Mouse (Mus musculus): ENCODE results near the gene Gm16253. TPM values are rescaled to one million over a fixed set of nuclear protein-coding genes. Genes with fewer than 3 reads are reported as not detected.
A peak's percentile ranks its signal among the peaks of the same experiment; 100 is the strongest.

The Gm16253 gene
- total RNA-seq, 2 experiments from 2014 or later, result 0.61 TPM; not detected in 1

DNA sequence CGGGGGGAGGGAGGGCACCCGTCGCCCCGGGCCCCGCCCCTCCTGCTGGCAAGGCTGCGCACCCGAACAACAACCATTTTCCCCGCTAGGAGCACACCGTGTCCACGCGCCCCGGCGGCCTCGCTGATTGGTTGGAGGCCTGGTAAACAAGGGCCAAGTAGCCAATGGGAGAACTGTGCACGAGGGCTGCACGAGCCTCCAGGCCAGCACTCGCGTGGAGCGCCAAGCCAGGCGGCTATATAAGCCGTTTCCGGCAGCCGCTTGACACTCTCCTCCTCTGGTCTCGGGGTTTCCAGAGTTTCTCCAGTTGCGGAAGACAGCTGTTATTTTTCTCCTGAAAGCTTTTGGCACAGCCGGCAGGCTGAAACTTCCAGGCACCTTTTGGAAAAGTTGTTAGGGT, 19.1 kb upstream of the Gm16253 start, which contains the start of gene Txnip:
TSS of gene Txnip (plus strand) at position 264 of the 400 bp plus-strand sequence.
- DNase-seq, result peak; percentile 100

DNA sequence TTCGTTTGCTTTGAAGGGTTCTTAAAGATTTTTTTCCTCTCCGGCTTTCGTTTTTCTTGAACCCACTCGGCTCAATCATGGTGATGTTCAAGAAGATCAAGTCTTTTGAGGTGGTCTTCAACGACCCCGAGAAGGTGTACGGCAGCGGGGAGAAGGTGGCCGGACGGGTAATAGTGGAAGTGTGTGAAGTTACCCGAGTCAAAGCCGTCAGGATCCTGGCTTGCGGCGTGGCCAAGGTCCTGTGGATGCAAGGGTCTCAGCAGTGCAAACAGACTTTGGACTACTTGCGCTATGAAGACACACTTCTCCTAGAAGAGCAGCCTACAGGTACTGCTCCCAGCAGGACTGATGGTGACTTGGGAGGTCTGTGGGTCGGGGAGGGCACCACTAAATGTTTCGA, 18.6 kb upstream of the Gm16253 start:
- peak; percentile 60 for DNase-seq

DNA sequence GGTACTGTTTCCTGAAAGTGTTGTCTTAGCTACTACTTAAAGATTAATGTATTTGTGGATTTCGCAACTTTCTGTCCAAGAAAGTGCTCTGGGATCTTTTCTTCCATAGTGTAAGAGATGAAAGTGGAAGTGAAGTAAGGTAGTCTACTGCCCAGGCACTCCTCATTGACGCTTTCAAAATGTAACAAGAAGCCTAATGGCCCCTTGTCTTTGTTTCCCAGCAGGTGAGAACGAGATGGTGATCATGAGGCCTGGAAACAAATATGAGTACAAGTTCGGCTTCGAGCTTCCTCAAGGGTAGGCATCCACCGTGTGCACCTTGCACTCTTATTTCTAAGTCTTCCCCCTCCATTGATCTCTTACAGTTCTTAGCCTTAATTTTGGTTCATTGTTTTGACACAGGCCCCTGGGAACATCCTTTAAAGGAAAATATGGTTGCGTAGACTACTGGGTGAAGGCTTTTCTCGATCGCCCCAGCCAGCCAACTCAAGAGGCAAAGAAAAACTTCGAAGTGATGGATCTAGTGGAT, 18.1 kb upstream of the Gm16253 start:
- DNase-seq, result peak; percentile 24

DNA sequence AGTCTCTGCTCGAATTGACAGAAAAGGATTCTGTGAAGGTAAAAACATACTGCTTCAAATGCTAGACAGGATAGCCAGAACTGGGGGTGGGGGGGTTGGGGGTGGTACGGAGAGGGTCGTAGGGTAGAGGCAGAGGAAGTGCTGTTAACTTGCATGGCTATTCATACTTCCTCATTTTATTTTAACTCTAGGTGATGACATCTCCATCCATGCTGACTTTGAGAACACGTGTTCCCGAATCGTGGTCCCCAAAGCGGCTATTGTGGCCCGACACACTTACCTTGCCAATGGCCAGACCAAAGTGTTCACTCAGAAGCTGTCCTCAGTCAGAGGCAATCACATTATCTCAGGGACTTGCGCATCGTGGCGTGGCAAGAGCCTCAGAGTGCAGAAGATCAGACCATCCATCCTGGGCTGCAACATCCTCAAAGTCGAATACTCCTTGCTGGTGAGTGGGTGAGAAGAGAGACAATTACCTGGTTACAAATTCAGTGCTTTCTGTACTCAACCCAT, 17.3 kb upstream of the Gm16253 start:
- peak; percentile 57 for DNase-seq

DNA sequence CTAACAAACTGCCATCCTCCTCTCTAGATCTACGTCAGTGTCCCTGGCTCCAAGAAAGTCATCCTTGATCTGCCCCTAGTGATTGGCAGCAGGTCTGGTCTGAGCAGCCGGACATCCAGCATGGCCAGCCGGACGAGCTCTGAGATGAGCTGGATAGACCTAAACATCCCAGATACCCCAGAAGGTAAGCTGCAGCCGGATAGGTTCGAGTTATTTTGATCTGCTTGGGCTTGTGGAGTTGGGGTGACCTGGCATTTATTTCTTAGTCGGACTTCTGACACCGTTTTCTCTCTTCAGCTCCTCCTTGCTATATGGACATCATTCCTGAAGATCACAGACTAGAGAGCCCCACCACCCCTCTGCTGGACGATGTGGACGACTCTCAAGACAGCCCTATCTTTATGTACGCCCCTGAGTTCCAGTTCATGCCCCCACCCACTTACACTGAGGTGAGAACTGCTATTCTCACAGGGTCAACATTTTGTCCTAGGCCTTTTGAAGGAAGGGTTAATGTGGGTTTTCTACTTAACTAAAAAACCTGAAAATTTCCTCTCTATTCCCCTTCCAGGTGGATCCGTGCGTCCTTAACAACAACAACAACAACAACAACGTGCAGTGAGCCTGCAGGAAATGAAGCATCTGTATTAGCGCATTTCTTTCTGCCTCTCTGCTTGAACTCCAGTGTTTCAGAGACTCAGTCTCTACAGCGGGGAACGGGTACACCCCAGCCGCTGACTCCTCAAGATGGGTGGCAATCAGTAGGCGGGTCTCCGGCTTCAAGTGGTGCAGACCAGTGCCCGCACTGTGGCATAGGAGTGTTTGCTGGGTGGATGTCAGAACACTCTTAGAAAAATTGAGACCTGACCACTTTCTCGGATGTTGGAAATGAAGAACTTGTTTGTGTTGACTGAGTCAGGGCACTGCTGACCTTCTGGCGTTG, 16.6 kb upstream of the Gm16253 start:
- peak; percentile 64 for DNase-seq

DNA sequence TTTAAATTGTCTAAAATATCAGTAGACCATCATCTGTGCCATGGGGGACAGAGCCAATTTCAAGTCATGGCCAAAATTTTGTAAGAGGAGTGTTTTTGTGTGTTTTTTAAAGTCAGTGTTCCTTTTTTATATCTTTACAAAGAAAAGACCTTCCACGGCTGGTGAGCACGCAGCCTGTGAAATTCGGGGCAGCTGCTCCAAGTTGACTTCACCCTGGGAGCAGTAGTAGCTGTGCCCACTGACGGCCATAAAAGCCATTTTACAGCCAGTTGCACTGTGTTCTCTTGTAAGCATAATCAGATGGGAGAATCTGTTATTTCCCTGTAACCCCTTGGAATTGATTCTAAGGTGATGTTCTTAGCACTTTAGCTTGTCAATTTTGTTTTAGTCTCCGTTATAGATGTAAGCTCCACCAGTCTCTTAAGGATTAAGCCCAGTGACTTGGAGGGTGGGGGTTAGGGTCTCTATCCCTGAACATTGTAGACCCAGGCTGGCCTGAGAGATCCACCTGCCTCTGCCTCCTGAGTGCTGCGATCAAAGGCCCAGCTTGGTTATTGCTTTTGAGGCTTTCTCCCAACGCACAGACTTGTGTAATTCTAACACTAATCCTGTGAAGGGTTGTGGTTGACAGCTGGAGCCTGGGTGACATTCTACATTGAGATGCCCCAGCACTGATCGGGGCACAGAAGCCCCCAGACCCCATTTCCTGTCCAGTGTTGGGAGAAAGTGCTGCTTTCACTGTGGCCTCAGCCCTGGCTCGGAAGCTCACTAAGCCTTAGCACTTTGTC, 15.7 kb upstream of the Gm16253 start:
- peak; percentile 48 for DNase-seq

DNA sequence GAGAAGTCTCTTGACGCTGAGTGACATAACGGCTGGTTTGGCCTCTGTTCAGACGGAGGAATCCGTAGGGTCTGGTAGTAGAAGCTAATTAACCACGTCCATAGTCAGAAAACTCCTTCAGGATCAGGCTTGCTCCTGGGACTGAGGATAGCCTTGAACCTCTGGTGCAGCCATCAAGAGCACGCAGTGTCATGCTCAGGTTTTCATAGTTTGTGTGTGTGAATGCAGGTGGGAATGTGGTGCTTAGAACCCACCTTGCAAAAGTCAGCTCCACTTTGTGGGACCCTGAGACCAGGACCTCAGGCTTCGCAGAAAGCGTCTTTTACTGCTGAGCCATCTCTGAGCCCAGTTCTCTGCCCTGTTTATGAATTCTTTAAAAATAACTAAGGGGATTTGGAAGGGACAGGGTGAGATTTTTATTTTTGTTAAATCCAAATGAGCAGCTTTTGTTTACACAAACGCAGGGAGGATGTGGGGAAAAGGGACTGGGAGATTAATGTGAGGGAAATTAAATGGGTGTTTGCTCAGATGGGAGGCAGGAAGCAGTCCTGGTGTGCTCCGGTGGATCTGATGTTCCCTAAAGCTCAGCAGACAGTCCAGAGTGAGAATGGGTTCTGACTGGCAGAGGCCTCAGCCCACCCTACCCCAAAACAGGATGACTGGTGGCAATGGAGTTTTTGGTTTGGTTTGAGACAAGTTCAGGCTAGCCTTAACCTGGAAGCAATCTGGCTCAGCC, 14.7 kb upstream of the Gm16253 start:
- peak; percentile 61 for DNase-seq

DNA sequence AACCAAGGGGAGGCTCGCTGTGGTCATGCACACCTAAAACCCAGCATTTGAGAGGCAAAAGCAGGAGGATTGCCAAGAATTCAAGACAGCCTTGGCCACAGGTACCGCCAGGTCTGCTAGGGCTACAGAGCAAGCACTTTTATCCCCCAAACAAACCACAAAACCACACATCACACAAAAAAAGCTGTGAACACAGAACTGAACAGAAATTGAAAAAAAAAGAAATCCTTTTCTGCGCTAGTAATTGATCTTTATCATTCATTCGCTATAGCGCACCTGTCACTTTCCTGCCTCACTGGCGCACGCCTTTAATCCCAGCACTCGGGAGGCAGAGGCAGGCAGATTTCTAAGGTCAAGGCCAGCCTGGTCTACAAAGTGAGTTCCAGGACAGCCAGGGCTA, 13.5 kb upstream of the Gm16253 start:
- DNase-seq, result peak; percentile 39

DNA sequence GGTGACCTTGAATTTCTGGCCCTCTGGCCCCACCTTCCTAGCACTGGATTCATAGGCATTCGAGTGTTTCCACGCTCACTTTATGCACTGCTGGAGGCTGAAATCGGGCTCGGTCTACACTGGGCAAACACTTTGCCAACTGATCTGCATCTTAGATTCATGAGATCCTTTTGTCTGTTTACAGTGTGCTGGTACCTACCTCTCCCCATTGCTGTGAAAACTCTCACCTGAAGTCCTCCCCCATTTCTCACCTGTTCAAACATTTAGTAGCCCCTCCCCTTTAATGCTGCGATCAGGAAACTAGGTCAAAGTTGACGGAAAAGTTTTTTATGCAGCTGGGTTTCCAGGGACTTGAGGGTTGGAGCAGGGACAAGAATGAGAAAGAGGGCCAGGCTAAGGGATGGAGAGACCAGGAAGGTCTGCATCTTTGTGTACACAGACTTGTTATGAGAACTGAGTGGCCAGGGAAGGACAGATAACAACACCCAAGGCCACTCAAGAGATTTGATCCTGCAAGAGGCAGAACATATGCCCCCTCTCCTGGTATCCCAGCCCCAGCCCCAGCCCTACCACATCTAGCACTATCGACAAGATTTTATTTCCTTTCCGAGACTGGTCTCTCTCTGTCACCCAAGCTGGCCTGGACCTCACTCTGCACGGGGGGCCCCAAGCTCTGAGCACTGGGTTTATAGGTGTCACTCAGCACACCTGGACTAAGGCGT, 12.7 kb upstream of the Gm16253 start:
- DNase-seq, result peak; percentile 47

DNA sequence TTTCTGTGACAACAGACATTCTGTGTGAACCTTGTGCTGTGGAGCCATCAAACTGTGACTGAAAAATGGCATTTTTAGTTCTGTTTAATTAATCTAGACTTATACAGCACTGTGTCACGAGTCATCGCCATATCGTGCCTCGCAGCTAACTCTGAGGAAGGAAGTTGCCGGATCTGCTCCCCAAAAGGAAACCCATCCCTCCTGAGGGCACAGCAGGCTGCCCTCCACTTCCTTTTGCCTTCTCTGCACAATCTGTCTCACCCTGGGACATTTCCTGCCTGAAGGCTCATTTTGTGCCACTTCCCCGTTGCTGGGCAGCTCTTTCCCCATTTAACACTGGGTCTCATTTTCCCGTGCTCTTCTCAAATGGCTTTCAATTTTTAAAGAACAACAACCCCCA, 12.2 kb upstream of the Gm16253 start:
- DNase-seq, result peak; percentile 49

DNA sequence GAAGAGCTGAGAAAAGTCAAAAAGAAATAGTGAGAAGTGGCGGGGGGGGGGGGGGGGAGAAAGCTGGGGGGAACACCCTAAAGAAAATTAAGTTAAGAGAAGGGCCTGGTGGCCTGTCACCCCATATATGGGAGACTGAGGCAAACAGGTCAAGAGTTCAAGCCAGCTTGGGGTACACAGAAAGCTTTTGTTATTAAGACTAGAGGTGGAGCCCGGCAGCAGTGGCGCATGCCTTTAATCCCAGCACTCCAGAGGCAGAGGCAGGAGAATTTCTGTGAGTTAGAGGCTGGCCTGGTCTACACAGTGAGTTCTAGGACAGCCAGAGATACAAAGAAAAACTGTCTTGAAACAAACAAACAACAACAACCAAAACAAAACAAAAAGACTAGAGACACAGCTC, 11.7 kb upstream of the Gm16253 start:
- DNase-seq, result peak; percentile 3

DNA sequence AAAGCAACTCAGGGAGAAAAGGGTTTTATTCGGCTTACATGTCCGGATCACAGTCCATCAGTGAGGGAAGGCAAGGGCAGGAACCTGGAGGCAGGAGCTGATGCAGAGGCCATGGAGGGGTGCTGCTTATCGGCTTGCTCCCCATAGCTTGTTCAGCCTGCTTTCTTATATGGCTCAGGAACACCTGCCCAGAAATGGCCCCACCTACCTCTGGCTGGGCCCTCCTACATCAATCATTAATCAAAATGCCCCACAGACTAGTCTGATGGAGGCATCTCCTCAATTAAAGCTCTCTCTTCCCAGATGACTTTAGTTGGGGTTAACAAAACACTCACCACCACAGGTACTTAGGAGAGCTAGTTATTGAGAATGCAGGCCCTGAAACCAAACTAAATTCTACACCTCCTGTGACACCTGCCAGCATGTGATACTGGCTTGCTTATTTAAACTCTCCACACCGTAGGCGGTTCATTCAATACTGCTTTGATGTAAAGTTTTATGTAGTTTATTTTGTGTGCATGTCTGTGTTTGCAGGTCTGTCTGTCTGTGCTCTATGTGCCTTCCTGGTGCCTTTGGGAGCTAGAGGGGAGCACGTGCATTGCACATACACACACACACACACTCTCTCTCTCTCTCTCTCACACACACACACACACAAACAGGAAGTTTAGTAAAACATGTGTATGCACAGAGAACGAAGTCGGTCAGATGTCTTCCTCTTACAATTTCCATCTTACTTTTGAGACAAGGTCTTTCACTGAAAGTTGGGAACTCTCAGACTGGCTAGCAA, 9.9 kb upstream of the Gm16253 start:
- DNase-seq, result peak; percentile 9

DNA sequence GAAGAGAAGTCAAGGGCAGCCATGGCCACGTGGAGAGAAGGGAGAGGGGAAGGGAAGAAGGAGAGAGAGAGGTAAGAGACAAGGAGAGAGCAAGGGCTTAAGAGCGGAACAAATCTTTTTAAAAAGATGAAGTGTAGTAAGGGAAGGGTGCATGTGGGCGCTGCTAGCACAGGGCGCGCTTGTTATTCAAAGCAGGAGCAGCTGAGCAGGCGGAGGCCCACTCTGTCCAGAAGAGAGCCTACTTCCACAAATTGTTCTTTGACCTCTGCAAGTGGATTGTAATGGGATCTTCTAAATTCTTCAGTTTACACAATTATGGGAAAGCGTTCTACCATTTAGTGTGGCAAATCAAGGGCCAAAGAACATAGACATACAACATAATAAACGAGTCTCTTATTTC, 8.2 kb upstream of the Gm16253 start:
- peak; percentile 9 for DNase-seq

DNA sequence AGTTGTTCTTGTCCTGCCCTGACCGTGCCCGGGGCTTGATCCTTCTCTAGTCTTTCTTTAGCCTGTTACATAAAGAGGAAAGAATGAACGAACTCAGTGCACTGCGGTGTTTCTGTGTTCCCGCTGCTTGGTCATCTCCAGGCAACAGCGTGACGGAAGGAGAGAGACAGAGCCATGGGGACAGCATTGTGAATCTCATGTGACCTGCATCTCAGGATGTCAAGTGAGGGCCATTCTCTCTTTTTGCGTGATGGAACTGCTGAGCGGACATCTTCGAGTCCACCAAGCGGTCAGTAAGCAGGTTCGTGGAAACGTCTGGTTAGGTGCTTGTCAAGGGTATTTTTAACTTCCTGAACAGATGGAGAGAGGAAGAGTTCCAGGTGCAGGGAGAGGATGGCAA, 7.3 kb upstream of the Gm16253 start:
- peak; percentile 4 for DNase-seq

DNA sequence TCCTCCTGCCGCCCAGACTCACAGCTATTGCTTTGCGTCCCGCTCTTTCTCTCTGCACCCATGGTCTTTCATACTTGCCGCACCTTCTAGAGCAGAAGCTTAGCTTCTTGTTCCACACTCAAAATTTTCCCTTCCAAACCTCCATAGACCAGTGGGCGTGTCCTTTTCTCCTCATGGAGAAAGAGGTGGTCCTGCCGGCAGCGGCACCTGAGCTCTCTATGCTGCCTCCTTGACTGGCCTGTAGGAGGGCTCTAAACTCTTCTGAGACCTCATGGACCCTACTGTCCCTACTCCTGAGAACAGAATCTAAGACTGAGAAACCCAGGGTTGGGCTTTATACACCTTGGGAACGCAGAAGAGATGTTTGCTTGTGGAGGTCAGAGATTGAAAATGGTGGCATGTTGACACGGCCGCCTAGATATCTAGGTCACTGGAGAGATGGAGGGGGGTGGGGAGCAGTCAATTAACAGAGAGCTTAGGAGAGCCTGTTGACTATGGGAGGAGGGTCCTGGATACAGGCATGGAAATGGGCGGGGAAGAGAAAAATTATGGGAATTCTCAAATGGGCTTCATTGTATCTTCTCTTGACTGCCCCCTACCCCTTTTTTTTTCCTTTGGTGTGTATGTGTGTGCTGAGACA, 6.7 kb upstream of the Gm16253 start:
- no peak for DNase-seq

DNA sequence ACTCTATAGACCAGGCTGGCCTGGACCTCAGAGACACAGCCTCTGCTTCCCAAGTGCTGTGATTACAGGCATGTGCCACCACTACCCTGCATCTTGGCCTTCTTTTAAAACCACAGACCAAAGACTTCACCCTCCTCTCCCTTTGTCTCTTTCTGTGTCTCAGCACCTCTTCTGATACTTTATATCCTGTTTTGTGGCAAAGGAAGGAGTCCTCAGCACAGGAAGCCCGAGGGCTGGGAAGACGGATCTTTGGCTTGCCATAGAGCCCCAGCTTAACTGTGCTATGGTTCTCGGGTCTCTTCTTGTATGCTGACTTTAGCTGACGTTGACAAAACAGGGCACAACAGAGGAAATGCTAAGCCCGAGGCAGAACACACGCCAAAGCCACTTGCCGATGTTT, 6.1 kb upstream of the Gm16253 start:
- DNase-seq, result no peak

DNA sequence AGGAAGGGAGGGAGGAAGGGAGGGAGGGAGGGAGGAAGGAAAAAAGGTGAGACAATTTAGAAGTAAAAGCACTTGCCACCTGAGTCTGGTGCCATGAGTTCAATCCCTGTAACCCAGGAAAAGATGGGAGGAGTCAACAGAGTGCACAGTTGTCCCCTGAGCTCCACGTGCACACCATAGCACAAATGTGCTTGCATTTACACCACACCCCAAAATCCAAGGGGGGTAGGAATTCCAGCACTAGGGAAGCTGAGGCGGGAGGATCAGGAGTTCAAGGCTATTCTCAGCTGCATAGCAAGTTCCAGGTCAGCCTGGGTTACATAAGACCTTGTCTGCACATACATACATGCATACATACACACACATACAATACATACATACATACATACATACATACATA, 5.4 kb upstream of the Gm16253 start:
- DNase-seq, result no peak

DNA sequence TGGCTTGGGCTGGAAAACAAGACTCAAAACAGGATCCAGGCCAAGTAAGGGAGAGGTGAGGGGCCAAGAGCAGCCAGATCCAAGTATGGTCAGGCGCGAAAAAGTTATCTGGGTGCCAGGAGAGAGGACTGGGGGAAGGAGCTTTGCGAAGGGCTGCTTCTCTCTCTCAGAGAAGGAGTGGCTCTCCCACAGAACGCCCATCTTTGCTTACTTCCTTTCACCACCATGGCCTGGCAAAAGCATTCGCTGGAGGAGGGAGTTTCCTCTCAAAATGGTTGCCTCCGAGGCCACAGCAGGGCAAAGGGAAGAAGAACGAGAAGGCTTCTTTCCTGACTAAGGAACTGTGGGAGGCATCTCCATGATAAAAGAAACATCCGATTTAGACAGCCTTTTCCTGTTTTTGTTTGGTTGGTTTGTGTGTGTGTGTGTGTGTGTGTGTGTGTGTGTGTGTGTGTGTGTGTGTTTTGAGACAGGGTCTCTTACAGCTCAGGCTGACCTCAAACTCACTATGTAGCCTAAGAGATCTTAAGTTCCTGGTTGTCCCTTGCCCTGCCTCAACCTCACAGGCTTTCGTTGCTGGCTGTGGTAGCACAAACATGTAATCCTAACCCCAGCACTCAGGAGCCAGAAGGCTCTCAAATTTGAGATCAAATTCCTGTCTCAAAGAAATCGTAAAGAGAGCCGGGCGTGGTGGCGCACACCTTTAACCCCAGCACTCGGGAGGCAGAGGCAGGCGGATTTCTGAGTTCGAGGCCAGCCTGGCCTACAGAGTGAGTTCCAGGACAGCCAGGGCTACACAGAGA, 4.7 kb upstream of the Gm16253 start:
- peak; percentile 78 for DNase-seq

Data from adrenal gland, postnatal 10 days (tissue).